Mouse (Mus musculus) megakaryocyte, embryonic 14.5 days (primary cell): ENCODE measurements around the gene Zbtb34.

Source experiments
- FLI1 ChIP-seq: IDR thresholded peaks from 2 replicates; pipeline ENCODE4 v1.6.1; 2012; ENCODE audit warnings: low read length, inconsistent platforms, mixed read lengths
- GATA1 ChIP-seq: IDR thresholded peaks from 3 replicates; pipeline ENCODE4 v1.6.1; 2012; ENCODE audit warnings: mixed read lengths, low read length, inconsistent platforms, borderline replicate concordance

DNA sequence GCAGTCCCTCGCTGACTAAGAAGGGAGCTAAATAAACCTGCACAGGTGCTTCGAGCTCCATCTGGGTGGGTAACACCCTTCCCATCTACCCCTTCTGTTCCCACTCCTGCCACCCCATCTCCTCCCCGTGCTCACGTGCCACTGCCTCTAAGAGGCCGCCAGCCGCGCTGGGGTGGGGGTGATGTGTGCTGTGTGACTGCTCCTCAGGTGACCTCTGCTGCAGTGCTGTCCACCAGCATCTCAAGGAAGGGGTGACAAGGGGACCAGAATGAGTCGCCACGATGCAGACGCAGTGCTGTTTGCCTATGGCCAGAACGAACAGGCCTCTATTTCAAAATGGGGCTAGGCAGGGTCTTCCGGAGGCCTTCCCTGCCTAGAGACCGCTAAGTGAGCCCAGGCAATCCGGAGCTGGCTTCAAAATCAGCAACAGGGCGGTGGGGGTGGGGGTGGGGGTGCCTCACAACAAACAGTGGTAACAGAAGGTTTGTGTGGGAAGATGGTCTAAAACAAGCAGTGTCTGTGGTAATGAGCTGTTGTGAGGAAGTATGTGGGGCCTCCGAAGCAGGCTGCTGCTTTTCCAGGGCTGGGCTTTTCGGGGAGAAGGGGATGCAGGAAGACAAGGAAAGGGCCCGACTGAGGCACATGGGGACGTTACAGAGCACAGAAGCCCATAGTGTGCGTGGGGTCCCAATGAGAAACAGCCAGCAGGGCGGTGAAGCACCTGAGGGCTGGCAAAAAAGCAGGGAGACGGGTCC lies 18.2 kb upstream of the Zbtb34 start:
- TF ChIP-seq GATA1: no peak
- no peak for TF ChIP-seq FLI1
